Mouse (Mus musculus) kidney, adult 2 months (tissue): ENCODE data around the gene Sbf2. TPM values are rescaled to one million over a fixed set of nuclear protein-coding genes. Genes with fewer than 3 reads are reported as not detected.
A peak's percentile ranks its signal among the peaks of the same experiment; 100 is the strongest.

Experiments
- DNase-seq: peaks from one replicate; pipeline ENCODE4 v3.0.0; 2021
- H3K27ac ChIP-seq: fragments of 200-500 bp; 2 replicates; pipeline ENCODE4 v1.5.1; 2012; ENCODE audit warnings: low read depth, low read length, control low read depth, inconsistent platforms; ENCODE audit not compliant: insufficient read depth
- H3K27me3 ChIP-seq: fragments of 200-500 bp; replicated peaks from 2 replicates; pipeline ENCODE4 v1.6.1; 2012; ENCODE audit warnings: mild to moderate bottlenecking, moderate library complexity, low read length, inconsistent platforms; ENCODE audit not compliant: control insufficient read depth, insufficient read depth
- H3K36me3 ChIP-seq: fragments of 200-500 bp; 2 replicates; pipeline ENCODE4 v1.6.1; 2012; ENCODE audit warnings: mild to moderate bottlenecking, moderate library complexity, low read length, inconsistent platforms; ENCODE audit not compliant: control insufficient read depth, insufficient read depth
- H3K4me1 ChIP-seq: fragments of 200-500 bp; 2 replicates; pipeline ENCODE4 v1.6.1; 2011; ENCODE audit warnings: low read length; ENCODE audit not compliant: control insufficient read depth, insufficient read depth
- H3K4me3 ChIP-seq: fragments of 200-500 bp; 2 replicates; pipeline ENCODE4 v1.5.1; 2011; ENCODE audit warnings: mild to moderate bottlenecking, low read depth, low read length, control low read depth; ENCODE audit not compliant: insufficient read depth
- CTCF ChIP-seq: fragments of 200-500 bp; conservative IDR thresholded peaks from 2 replicates; pipeline ENCODE4 v1.5.1; 2011; ENCODE audit warnings: low read depth, mild to moderate bottlenecking, control low read depth, low read length, moderate library complexity, mixed read lengths; ENCODE audit not compliant: insufficient read depth, insufficient read length
- POLR2A ChIP-seq: fragments of 200-500 bp; IDR thresholded peaks from one replicate; pipeline ENCODE4 v1.6.1; 2011; ENCODE audit warnings: low read depth, low read length, control low read depth
- WGBS: fragments of 180-500 bp; shearing (Covaris S2); methylation state at CpG from one replicate; pipeline ENCODE4 v1.1.7; 2018; 5-methylcytosine and 5-hydroxymethylcytosine counted together
- polyA plus RNA-seq: library from polyadenylated mRNA; depleted of rRNA; stranded (reverse); fragments of >200 nt; gene quantifications from 2 replicates; pipeline ENCODE4 v1.2.3, GENCODE M21; 2012

Sbf2 gene
- polyA plus RNA-seq, 1 experiment, result 23.3 TPM

GRCm38 (mm10) chr7:110324852-110325251 lies 289.9 kb downstream of the Sbf2 start:
- peaks cover 4% of the 10 kb centered on the region; the same call in 1 of the 2 replicates for H3K36me3 ChIP-seq
- 86% methylated on average over 1 of the region's 1 CpGs for WGBS

DNA sequence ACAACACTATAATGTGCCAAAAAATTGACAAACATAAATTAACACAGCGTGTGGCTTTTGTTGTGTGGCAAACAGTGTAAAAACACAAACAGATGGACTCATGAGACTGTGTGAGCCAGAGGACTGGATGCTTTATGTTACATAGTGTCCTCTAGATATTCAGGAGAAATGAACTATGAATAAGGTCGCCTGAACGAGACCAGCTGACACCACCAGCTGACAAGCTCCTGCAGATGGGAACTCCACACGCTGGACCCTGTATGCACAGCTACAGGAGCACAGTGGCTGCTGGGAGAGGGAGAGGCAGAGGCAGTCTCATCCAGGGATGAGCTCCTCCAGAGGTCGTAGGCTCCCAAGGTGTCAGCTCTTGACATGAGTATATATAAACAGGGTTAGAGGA lies 293.6 kb downstream of the Sbf2 start:
- Histone ChIP-seq H3K4me1 (0 out of 2 replicates have a peak, but pooled peaks cover 2% of the 10 kb centered on the region), H3K4me3 (no peak overlapping the region), H3K27me3 (no peaks in the 10 kb centered on the region), H3K27ac (no peak overlapping the region), H3K36me3 (peaks cover 4% of the 10 kb centered on the region)
- DNase-seq, result no peak
- WGBS, result 85% methylated on average over 5 of the region's 5 CpGs
- TF ChIP-seq CTCF, result no peak
- TF ChIP-seq POLR2A, result no peak

More at GRCm38 (mm10) chr7:110324852-110325251, 289.9 kb downstream of the Sbf2 start:
- H3K4me3 ChIP-seq, result no peak overlapping the region
- no peaks in the 10 kb centered on the region for H3K27me3 ChIP-seq
- no peak for TF ChIP-seq CTCF
- TF ChIP-seq POLR2A, result no peak
- no peak for DNase-seq
- no peak overlapping the region for H3K27ac ChIP-seq
- no peaks in the 10 kb centered on the region for H3K4me1 ChIP-seq

- 55% methylated on average over 6 of the region's 6 CpGs for WGBS
Observed at GRCm38 (mm10) chr7:110318971-110319519, 295.7 kb downstream of the Sbf2 start.

GRCm38 (mm10) chr7:110317412-110317811 lies 297.3 kb downstream of the Sbf2 start:
- no peak for DNase-seq
- Histone ChIP-seq H3K27ac (no peak overlapping the region), H3K36me3 (peaks cover 4% of the 10 kb centered on the region)

More at GRCm38 (mm10) chr7:110318971-110319519, 295.7 kb downstream of the Sbf2 start:
- H3K27me3 ChIP-seq, result no peaks in the 10 kb centered on the region
- no peak overlapping the region for H3K4me3 ChIP-seq
- TF ChIP-seq CTCF (no peak), POLR2A (no peak)
- H3K36me3 ChIP-seq, result no peaks in the 10 kb centered on the region; the same call in none of the 2 replicates
- H3K27ac ChIP-seq, result no peak overlapping the region
- DNase-seq, result no peak
- 0 out of 2 replicates have a peak, but pooled peaks cover 2% of the 10 kb centered on the region for H3K4me1 ChIP-seq

GRCm38 (mm10) chr7:110315352-110315751 lies 299.4 kb downstream of the Sbf2 start:
- Histone ChIP-seq H3K4me3 (no peak overlapping the region), H3K27me3 (no peaks in the 10 kb centered on the region), H3K36me3 (peaks cover 5% of the 10 kb centered on the region), H3K4me1 (0 out of 2 replicates have a peak, but pooled peaks cover 2% of the 10 kb centered on the region), H3K27ac (no peak overlapping the region)
- TF ChIP-seq POLR2A (no peak), CTCF (no peak)
- 90% methylated on average over 1 of the region's 1 CpGs for WGBS
- DNase-seq, result peak; percentile 67

More at GRCm38 (mm10) chr7:110317412-110317811, 297.3 kb downstream of the Sbf2 start:
- TF ChIP-seq CTCF (no peak), POLR2A (no peak)
- no peaks in the 10 kb centered on the region for H3K27me3 ChIP-seq
- 0 out of 2 replicates have a peak, but pooled peaks cover 2% of the 10 kb centered on the region for H3K4me1 ChIP-seq
- WGBS, result 67% methylated on average over 4 of the region's 4 CpGs
- H3K4me3 ChIP-seq, result no peak overlapping the region

GRCm38 (mm10) chr7:110314401-110314890 lies 300.3 kb downstream of the Sbf2 start:
- no peak for DNase-seq
- TF ChIP-seq CTCF (no peak), POLR2A (no peak)
- Histone ChIP-seq H3K27me3 (no peaks in the 10 kb centered on the region), H3K4me1 (0 out of 2 replicates have a peak, but pooled peaks cover 2% of the 10 kb centered on the region), H3K4me3 (no peak overlapping the region), H3K36me3 (peaks cover 5% of the 10 kb centered on the region), H3K27ac (no peak overlapping the region)
- 81% methylated on average over 7 of the region's 7 CpGs for WGBS

- no peak for TF ChIP-seq CTCF
- no peak for TF ChIP-seq POLR2A
- Histone ChIP-seq H3K4me3 (no peak overlapping the region), H3K4me1 (no peaks in the 10 kb centered on the region), H3K27ac (no peak overlapping the region), H3K36me3 (peaks cover 5% of the 10 kb centered on the region), H3K27me3 (no peaks in the 10 kb centered on the region)
- 84% methylated on average over 9 of the region's 9 CpGs for WGBS
- DNase-seq, result peak; percentile 19
Observed at GRCm38 (mm10) chr7:110313392-110314055, 301.2 kb downstream of the Sbf2 start.
